Mouse (Mus musculus): ENCODE measurements around the gene Cyp2d11.

DNA sequence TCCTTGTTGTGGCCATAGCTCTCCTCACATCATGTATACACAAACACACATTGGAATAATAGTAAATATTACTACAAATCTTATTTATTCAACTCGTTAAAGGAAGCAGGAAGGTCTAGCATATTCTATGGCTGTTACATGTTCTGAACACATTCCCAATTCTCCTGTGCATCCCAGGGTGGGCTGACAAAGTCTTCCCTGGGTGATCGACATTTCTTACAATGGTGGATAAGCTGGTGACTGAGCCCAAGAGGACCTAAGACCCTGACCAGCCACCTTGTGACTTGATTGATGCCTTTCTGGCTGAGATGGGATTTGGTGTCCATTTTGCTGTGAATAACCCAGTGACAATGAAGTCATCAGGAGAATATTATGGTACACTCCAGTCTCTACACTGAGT is 41.8 kb upstream of the Cyp2d11 start:
- no peak for TF ChIP-seq CTCF (IDR thresholded peaks at IDR 0.05; ENCODE audit: low read depth, low read length)
- TF ChIP-seq POLR2A (IDR thresholded peaks at IDR 0.05; ENCODE audit: borderline replicate concordance, low read depth, low read length), result no peak
